Mouse (Mus musculus) limb, embryonic 11.5 days (tissue): ENCODE data around the gene Sprtn. TPM values are rescaled to one million over a fixed set of nuclear protein-coding genes. Genes with fewer than 3 reads are reported as not detected.

ENCODE experiments used
- ATAC-seq: fragments of 200-750 bp; cut with Nextera tagmentation; 2 replicates; pipeline ENCODE4 v1.8.0; 2017; ENCODE audit warnings: low read depth; ENCODE audit not compliant: insufficient number of reproducible peaks, low FRiP score, low TSS enrichment
- DNase-seq: peaks from one replicate; pipeline ENCODE4 v3.0.0-alpha.2; 2015; ENCODE audit warnings: low spot score
- H3K27ac ChIP-seq: fragments of 300-500 bp; sonication (generic); replicated peaks from 2 replicates; pipeline ENCODE4 v1.5.1; 2014; ENCODE audit warnings: low read depth, mild to moderate bottlenecking, low read length
- H3K27me3 ChIP-seq: fragments of 300-500 bp; sonication (generic); 2 replicates; pipeline ENCODE4 v1.6.1; 2014; ENCODE audit warnings: mild to moderate bottlenecking, low read length, mixed read lengths; ENCODE audit not compliant: control insufficient read depth, insufficient read depth
- H3K36me3 ChIP-seq: fragments of 300-500 bp; sonication (generic); 2 replicates; pipeline ENCODE4 v1.6.1; 2014; ENCODE audit warnings: mild to moderate bottlenecking, low read length, moderate library complexity, mixed read lengths; ENCODE audit not compliant: control insufficient read depth, insufficient read depth
- H3K4me1 ChIP-seq: fragments of 300-500 bp; sonication (generic); 2 replicates; pipeline ENCODE4 v1.6.1; 2014; ENCODE audit warnings: low read length, mixed read lengths; ENCODE audit not compliant: control insufficient read depth, insufficient read depth
- H3K4me2 ChIP-seq: fragments of 300-500 bp; sonication (generic); 2 replicates; pipeline ENCODE4 v1.6.1; 2014; ENCODE audit warnings: low read depth, mild to moderate bottlenecking, moderate library complexity; ENCODE audit not compliant: severe bottlenecking
- H3K4me3 ChIP-seq: fragments of 300-500 bp; sonication (generic); 2 replicates; pipeline ENCODE4 v1.5.1; 2014; ENCODE audit warnings: low read depth, low read length
- H3K9ac ChIP-seq: fragments of 300-500 bp; sonication (generic); 2 replicates; pipeline ENCODE4 v1.6.1; 2014; ENCODE audit warnings: mild to moderate bottlenecking, low read length
- H3K9me3 ChIP-seq: fragments of 300-500 bp; sonication (generic); 2 replicates; pipeline ENCODE4 v1.6.1; 2016; ENCODE audit warnings: low read length; ENCODE audit not compliant: control insufficient read depth
- WGBS: fragments of 180-500 bp; shearing (Covaris S2); extraction: QIAGEN DNeasy Blood & Tissue Kit; methylation state at CpG from one replicate; pipeline ENCODE4 v1.1.7; 2014; 5-methylcytosine and 5-hydroxymethylcytosine counted together
- polyA plus RNA-seq: library from polyadenylated mRNA; unstranded; fragments of >200 nt; fragmentation: Nextera tagmentation; extraction: Ambion mirVana; gene quantifications from 2 replicates; pipeline ENCODE4 v1.2.1, GENCODE M21; 2014

Gene Sprtn
- polyA plus RNA-seq, 1 experiment from 2014 or later = 8.9 TPM

DNA sequence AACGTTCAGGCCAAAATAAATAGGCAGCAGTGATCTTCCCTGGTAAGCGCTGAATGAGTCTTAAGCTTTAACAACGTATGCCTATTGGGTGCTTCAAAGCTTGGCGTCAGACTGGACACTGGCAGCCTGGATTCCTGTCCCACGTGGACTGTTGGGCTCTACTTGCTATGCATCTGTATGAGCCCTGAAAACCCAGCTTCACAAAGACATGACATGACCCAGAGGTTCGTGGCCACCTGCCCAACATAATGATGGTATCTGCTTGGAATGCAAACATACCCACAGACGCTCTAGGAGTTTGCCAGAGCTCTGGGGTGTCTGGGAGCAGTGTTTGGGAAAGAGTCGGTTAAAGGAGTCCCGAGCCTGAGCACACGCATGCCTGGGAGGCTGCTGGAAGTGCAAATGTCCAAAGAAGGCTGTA is 28.7 kb downstream of the Sprtn start:
- 87% methylated on average over 10 of the region's 10 CpGs for WGBS
- Histone ChIP-seq H3K27ac (no peak overlapping the region), H3K4me3 (no peak overlapping the region), H3K36me3 (no peaks in the 10 kb centered on the region), H3K4me2 (no peak overlapping the region), H3K4me1 (no peaks in the 10 kb centered on the region), H3K9ac (no peak overlapping the region), H3K27me3 (no peaks in the 10 kb centered on the region), H3K9me3 (no peaks in the 10 kb centered on the region)
- DNase-seq = no peak
- ATAC-seq = no peak

DNA sequence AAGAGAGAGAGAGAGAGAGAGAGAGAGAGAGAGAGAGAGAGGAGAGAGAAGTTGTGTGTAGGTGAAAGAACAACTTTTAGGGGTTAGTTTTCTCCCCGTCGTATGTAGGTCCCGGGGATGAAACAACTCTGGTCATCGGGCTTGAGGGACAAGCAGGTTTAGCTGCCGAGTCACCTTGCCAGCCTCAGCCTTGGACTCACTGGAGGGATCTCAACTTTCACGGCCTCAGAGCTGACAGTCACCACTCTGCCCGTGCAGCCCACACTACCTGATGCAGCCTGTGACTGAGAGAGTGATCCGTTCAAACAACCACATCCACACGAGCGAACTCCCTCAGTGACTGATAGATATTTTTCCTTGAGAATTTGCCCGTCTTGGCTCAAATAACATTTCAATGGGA is 31.3 kb downstream of the Sprtn start:
- WGBS = 86% methylated on average over 11 of the region's 11 CpGs
- Histone ChIP-seq H3K27me3 (no peaks in the 10 kb centered on the region), H3K4me2 (no peak overlapping the region), H3K27ac (no peak overlapping the region), H3K9ac (no peak overlapping the region), H3K4me3 (no peak overlapping the region), H3K9me3 (no peaks in the 10 kb centered on the region), H3K36me3 (no peaks in the 10 kb centered on the region), H3K4me1 (no peaks in the 10 kb centered on the region)
- no peak for DNase-seq
- no peak for ATAC-seq

DNA sequence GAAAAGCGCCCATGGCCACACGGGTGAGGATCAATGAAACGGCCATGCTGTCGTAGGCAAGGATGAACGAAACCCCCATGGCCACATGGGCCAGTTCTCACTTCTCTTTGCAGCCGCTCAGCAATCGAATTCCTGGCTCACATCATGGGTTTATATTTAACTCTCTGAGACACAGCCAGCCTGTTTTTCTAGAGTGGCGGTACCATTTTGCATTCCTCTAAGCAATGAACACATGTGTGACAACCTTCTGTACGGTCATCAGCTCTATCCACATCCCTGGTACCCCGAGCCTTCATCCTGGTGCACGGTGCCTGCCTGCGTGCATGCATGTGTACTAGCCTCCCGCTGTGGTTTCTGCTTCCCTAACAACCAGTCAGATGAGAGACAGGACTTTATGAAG is 32.4 kb downstream of the Sprtn start:
- H3K36me3 ChIP-seq = no peaks in the 10 kb centered on the region
- ATAC-seq (no peak), DNase-seq (no peak)
- H3K9ac ChIP-seq = no peak overlapping the region
- H3K27me3 ChIP-seq = no peaks in the 10 kb centered on the region
- H3K27ac ChIP-seq = no peak overlapping the region
- no peak overlapping the region for H3K4me3 ChIP-seq
- H3K9me3 ChIP-seq = no peaks in the 10 kb centered on the region
- H3K4me2 ChIP-seq = no peak overlapping the region
- H3K4me1 ChIP-seq = no peaks in the 10 kb centered on the region
- WGBS = 91% methylated on average over 13 of the region's 13 CpGs

DNA sequence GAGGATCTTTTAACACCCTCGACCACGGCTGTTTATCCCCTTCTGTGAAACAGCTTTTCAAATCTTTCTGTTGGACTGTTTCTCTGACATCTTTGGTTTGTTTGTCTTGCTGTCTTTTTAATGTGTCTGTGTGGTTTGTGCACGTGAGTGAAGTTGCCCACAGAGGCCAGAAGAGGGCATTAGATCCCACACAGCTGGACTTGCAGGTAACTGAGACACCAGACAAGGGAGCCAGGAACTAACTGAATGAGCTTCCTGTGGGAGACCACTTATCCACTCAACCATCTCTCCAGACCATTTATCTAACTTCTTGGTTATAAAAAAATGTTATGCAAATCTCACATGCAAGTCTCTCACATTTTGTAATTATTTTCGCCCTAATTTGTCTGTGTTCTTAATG is 33.0 kb downstream of the Sprtn start:
- Histone ChIP-seq H3K9me3 (no peaks in the 10 kb centered on the region), H3K27ac (no peak overlapping the region), H3K36me3 (no peaks in the 10 kb centered on the region), H3K4me1 (no peaks in the 10 kb centered on the region), H3K9ac (no peak overlapping the region), H3K4me3 (no peak overlapping the region), H3K27me3 (no peaks in the 10 kb centered on the region), H3K4me2 (no peak overlapping the region)
- WGBS = 79% methylated on average over 4 of the region's 4 CpGs
- ATAC-seq (no peak), DNase-seq (no peak)

DNA sequence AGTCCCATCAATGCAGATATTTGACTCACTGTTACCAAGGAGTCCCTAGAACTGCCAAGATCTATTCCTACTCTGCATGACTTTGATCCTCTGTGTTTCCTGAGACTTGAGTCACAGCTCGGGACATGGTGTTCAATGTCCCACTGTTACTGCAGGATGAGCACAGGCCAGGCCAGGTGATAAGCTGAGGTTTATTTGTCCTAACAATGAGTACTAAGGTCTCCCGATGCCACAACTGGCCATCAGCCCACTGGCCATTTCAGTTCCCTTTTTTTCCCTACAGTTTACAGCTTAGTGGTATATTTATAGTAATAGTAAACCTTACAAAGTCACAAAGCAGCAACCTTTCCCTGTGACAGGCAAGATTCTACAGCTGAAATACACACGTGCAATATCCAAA is 34.7 kb downstream of the Sprtn start:
- Histone ChIP-seq H3K4me3 (no peak overlapping the region), H3K27ac (no peak overlapping the region), H3K4me2 (no peak overlapping the region), H3K4me1 (no peaks in the 10 kb centered on the region), H3K9me3 (no peaks in the 10 kb centered on the region), H3K9ac (no peak overlapping the region), H3K36me3 (no peaks in the 10 kb centered on the region), H3K27me3 (no peaks in the 10 kb centered on the region)
- WGBS = 84% methylated on average over 3 of the region's 3 CpGs
- ATAC-seq (no peak), DNase-seq (no peak)

DNA sequence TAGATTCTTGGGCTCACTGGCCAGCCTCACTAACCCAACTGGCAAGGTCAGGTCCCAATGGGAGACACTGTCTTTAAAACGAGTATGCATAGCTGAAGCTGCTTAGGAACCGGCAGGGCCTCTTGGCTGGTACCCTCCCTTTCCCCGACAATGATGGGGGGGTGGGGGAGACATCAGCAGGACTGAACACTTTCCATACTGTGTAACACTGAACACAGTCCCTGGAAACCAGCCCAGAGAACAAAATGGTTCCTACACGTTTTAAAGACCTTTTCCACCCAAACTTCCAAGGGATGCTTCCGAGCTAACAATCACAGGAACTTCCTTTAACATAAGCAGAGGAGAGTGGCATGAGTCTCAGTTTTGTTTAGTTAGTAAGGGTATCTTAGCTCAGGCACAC is 37.4 kb downstream of the Sprtn start:
- Histone ChIP-seq H3K9me3 (no peaks in the 10 kb centered on the region), H3K4me2 (no peak overlapping the region), H3K9ac (no peak overlapping the region), H3K4me1 (no peaks in the 10 kb centered on the region), H3K4me3 (no peak overlapping the region), H3K27me3 (no peaks in the 10 kb centered on the region), H3K27ac (no peak overlapping the region), H3K36me3 (no peaks in the 10 kb centered on the region)
- 91% methylated on average over 5 of the region's 5 CpGs for WGBS
- ATAC-seq = no peak
- DNase-seq = no peak

DNA sequence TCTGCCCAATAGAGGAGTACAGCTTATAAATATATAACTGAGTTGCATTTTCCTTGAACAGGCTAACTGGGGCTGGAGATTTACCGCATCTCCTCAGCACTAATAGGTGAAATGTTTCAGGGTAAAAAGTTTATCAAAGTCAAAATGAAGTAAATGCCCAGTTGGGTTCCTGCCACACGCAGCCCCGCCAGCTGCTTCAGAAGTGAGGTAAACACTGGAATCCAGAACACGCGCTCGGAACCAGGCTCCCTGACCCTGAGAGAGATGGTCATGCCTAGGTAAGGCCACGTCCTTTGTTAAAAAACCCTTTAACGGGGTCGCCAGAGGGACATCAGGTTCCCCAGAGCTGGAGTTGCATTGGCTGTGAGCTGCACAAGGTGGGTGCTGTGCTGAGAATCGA is 39.0 kb downstream of the Sprtn start:
- Histone ChIP-seq H3K4me3 (no peak overlapping the region), H3K9me3 (no peaks in the 10 kb centered on the region), H3K27ac (no peak overlapping the region), H3K36me3 (no peaks in the 10 kb centered on the region), H3K9ac (no peak overlapping the region), H3K4me1 (no peaks in the 10 kb centered on the region), H3K4me2 (no peak overlapping the region), H3K27me3 (no peaks in the 10 kb centered on the region)
- DNase-seq = no peak
- ATAC-seq = no peak
- WGBS = 96% methylated on average over 10 of the region's 10 CpGs

DNA sequence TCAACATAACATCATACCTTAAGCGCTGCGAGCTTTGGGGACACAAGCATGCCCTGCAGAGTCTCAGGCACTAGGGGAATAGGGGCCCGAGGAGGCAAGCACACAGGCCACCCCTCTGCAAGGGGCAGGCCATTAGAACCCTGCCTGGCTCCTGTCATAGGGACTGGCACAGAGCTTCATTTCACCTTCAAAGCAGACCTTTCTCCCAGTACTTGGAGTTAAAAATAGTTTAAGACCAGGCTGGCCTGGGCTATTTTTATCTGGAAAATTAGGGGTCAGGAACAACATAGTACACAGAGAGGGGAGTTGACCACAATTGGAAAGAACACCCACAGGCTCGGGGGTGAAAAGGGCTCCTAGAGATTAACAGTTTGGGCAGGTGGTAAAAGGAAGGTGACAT is 39.6 kb downstream of the Sprtn start:
- Histone ChIP-seq H3K4me2 (no peak overlapping the region), H3K27ac (no peak overlapping the region), H3K4me1 (no peaks in the 10 kb centered on the region), H3K4me3 (no peak overlapping the region), H3K27me3 (no peaks in the 10 kb centered on the region), H3K9ac (no peak overlapping the region), H3K36me3 (no peaks in the 10 kb centered on the region), H3K9me3 (no peaks in the 10 kb centered on the region)
- DNase-seq (no peak), ATAC-seq (no peak)
- WGBS = 90% methylated on average over 4 of the region's 4 CpGs

DNA sequence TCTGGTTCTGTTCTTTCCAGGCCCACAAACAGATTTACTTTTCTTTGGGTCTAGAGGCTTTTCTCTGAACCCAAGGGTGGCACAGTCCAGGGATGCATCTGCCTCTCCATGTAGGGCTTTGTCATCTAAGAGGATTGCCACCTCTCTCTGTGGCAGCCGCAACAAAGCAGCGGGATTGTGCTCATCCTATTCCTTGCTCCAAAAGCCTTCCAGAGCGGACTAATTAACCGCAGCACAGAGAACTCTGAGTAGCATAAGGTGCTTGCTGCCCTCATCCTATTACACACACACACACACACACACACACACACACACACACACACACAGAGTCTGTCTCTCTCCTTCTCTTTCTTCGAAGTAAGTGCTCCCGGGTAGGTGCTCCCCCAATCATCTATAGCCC is 46.1 kb downstream of the Sprtn start:
- H3K27me3 ChIP-seq = no peaks in the 10 kb centered on the region
- ATAC-seq = no peak
- WGBS = 87% methylated on average over 6 of the region's 6 CpGs

More for the DNA sequence above, 46.1 kb downstream of the Sprtn start:
- Histone ChIP-seq H3K27ac (no peak overlapping the region), H3K4me3 (no peak overlapping the region), H3K4me1 (peaks cover 7% of the 10 kb centered on the region), H3K4me2 (no peak overlapping the region), H3K9ac (no peak overlapping the region), H3K36me3 (no peaks in the 10 kb centered on the region), H3K9me3 (no peaks in the 10 kb centered on the region)
- DNase-seq = no peak
